Mouse (Mus musculus) heart, adult 2 months (tissue): ENCODE results near the gene Ccdc162.

Experiments
- CTCF ChIP-seq: fragments of 200-600 bp; IDR thresholded peaks from 2 replicates; pipeline ENCODE4 v1.8.1; 2022; ENCODE audit warnings: antibody characterized with exemption, mild to moderate bottlenecking, moderate library complexity
- EP300 ChIP-seq: fragments of 200-500 bp; IDR thresholded peaks from 2 replicates; pipeline ENCODE4 v1.6.1; 2011; ENCODE audit warnings: low read depth, low read length, control low read depth; ENCODE audit not compliant: insufficient read depth
- POLR2A ChIP-seq: fragments of 200-500 bp; IDR thresholded peaks from 2 replicates; pipeline ENCODE4 v1.6.1; 2011; ENCODE audit warnings: mild to moderate bottlenecking, low read depth, low read length, control low read depth; ENCODE audit not compliant: insufficient read depth

DNA sequence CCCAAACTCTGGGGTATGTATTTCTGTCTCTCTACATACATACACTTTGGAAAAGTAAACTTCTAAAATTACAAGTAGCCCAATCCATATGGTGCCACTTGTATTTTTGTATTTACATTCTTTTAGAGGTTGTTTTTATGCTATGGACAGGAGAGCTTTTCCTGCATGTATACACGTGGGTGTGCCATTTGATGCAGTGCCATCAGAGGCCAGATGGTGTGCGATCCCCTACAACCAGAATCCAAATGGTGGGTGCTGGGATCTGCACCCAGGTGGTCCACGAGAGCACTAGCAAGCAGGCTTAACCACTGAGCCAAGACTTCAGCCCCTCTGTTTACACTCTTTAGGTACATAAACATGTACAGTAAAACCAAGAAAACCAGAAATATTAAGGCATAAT lies 32.9 kb upstream of the Ccdc162 start:
- TF ChIP-seq POLR2A (no peak), CTCF (no peak), EP300 (no peak)
